Mouse (Mus musculus) heart, adult 8-10 months (tissue): ENCODE measurements around the gene Mapkapk2. TPM values are rescaled to one million over a fixed set of nuclear protein-coding genes. Genes with fewer than 3 reads are reported as not detected.
"Not testable (repeated sequence)": the region's sequence is repeated elsewhere in the genome, so short reads cannot be mapped to it uniquely, and the experiment has no call there.

Source experiments
- DNase-seq: peaks from one replicate; pipeline ENCODE4 v3.0.0; 2022; ENCODE audit warnings: low spot score
- total RNA-seq, 4 experiments: library from RNA; stranded (reverse); gene quantifications; 2 replicates each; pipeline ENCODE4 v1.2.4; 2022

Mapkapk2 gene
- 100 to 1,000 TPM; 303 to 326 (median 315) TPM for total RNA-seq

DNA sequence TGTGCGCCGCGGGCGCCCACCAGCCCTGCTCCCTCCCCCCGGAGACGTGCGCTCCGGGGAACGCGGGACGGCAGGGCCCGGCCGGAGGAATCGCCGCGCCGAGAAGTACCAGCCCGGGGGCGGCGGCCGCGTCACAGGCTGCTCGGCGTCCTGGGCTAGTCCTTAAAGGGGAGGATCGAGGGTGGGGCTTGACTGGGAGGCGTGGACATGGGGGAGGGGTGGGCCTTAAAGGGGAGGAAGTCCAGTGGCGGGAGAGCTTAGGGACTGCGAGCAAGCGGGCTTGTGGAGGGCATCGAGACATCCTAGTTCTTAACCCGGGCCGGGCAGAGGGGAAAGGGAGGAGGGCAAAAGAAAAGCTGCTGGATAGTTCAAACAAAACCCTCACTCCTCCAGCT, at the start of gene Mapkapk2:
TSS of gene Mapkapk2 (minus strand) at position 127 of the 395 bp plus-strand sequence.
- DNase-seq: peak; percentile 91

DNA sequence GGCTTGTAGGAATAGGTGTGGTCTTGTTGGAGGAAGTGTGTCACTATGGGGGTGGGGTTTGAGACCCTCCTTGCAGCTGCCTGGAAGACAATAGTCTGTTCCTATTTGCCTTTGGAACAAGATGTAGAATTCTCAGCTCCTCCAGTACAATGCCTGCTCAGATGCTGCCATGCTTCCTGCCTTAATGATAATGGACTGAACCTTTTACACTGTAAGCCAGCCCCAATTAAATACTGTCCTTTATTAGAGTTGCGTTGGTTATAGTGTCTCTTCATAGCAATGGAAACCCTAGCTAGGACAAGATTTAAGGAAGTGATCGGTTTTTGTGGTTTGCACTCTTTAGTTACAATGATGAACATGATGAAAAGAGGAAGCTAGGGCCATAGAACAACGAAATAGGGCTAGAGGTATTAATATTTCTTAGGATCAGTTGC, 48.6 kb upstream of the Mapkapk2 start:
- DNase-seq: no peak

DNA sequence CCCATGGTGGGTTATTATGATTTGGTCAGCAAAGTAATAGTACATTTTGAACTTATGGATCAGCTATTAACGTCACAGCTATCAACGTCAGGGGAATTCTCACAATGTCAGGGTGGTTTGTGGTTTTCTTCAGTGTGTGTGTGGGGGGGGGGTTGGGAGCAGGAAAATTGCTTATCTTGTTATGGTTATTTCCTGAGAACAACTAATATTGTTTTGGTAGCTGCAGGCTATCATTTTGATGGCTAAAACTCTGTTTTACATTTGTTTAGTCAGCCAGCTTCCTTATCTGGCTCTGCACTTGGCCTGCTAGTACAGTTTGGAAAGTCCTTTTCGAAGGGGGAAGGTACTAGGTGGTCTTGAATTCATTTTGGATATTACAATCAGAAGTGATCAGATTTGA, 47.6 kb upstream of the Mapkapk2 start:
- DNase-seq: not testable (repeated sequence)

DNA sequence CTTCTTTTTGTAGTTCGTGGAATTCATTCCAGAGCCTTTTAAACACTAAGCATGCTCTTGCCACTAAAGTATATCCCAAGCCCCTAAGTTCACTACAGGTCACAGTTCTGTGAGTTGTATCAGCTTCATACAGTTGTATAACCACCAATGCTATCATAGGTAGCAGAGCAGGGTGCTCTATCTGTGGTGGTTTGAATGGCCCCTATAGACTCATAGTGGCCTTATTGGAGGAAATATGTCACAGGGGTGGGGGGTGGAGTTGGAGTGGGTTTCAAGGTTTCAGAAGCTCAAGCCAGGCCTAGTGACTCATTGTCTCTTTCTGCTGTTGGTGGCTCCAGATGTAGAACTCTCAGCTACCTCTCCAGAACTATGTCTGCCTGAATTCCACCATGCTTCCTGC, 44.8 kb upstream of the Mapkapk2 start:
- DNase-seq: no peak

DNA sequence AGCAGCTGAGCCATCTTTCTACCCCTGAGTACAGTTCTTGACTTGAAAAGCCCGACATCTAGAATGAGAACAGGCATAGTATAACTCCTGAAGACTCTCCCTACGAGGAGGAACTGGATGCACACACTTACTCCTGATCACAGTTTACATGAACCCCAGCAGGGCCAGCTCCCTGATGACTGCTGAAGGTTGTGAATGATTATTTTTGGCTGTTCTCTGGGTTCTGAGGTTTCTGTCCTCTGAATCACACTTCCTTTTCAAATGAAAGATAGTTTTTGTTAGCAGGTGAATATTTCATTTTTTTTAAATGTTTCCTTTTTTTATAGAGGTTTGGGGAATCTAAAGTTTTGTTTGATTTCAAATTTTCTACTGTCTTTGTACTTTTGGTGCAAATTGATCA, 43.8 kb upstream of the Mapkapk2 start:
- DNase-seq: no peak

DNA sequence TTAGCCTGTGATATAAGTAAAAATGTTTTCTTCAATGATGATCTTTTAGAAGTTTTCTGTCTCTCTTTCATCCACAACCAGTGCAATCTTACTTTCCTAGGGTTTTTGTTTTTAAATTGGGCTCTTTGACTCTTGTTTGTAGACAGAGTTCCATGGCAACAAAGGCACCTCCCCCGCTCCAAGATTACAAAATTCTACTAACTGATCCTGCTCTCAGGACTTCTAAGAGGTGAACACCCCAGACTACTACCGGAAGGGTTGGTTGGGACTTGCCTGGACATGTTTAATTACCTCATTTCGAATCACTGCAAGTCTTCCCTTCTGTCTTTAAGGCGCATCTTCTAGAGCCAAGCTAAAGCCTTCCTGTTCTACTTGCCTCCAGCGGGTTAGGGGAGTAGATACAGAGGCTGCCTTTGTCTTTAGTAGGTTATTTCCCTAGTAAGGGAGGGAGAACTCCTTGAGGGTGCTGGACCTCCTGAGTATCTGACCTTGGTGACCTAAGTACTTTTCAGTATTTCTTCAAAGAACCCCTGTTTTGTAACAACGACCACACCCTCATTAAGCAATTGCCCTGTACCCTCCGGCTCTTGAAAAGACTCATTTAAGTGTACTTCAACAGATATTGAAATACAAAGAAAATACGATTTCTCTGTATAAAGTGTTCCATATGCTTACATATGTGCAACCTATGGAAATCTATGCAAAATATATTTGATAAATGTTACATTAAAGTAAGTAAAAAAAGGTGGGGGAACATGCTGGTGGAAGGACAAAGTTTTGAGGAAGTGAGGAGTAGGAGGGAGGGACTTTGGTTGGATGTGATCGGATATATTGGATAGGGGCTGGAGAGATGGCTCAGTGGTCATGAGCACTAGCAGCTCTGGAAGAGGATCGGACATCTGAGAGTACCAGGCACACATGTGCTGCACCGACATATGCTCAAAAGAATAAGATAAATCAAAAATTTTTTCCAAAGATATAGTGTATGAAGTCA, 41.8 kb upstream of the Mapkapk2 start:
- DNase-seq: no peak

DNA sequence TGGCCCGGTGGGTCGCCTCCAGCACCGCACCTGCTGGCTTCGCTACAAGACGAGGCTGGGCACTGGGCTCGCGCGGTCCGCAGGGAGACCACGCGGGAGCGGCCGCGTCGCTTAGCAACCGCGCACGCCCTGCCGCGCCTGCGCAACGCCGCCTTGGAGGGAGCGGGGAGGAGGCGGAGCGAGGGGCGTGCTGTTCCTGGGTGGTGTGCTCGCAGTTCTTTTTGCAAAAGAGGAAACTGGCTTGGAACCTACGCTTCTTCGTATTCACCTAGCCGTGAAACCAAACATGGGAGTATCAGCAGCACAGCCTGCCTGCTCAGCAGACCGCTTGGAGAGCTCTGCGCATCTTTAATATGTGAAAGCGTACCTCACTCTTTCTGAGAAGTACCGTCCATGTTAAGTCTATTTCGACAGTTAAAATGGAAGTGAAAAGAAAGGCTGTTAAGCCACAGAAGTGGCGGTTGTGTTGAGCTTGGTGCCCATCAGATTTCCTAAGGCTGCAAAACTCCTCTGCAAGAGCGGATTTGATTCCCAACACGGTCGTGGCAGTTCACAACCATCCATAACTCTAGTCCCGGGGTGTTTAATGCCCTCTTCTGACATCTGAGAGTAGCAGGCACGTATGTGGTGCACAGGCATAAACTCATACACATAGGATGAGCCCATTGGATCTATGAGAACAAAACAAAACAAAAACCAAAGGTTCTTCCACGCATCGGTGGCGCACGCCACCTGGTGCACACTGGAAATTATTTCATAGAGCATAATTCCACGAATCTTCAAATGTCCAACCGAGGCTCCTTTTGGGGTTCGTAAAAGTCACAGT, 40.8 kb upstream of the Mapkapk2 start, which contains the start of gene Dyrk3:
TSS of gene Dyrk3 (minus strand) at position 150 of the 826 bp plus-strand sequence.
- DNase-seq: peak; percentile 87

DNA sequence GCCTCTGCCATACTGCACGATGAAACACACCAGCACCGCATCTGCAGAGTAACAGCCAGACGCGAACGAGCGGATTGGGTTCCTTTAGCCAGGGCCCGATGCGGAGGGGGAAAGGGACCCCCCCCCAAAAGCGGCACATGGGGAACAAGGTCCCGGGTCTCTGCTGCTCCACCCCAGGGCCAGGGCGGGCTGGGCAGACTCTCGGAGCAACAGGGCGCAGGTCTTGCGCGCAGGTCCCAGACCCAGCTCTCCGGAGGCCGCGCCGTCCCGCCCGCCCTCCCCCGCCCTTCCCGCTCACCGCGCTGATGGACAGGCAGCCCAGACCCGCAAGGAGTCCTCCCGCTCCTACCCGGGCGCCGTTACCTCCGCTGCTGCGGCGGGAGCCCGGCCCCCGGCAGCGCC, 40.1 kb upstream of the Mapkapk2 start:
- DNase-seq: no peak

DNA sequence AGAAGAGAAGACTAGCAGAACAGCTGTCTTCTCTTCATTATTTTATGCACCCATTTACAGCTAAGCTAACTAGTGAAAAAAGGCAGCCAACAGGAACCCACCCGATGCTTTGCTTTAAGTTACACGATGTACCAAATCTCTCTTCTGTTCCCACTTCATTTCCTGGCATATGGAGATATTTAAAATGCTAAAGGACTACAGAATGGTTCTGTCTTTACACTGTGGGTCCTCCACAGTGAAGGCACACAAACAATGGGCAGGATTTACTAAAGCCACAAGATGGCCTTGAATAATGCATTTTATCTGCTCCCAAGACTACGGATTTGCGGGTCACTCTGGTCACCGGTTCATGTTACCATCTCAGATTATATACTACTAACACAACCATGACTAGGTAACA, 39.5 kb upstream of the Mapkapk2 start:
- no peak for DNase-seq

DNA sequence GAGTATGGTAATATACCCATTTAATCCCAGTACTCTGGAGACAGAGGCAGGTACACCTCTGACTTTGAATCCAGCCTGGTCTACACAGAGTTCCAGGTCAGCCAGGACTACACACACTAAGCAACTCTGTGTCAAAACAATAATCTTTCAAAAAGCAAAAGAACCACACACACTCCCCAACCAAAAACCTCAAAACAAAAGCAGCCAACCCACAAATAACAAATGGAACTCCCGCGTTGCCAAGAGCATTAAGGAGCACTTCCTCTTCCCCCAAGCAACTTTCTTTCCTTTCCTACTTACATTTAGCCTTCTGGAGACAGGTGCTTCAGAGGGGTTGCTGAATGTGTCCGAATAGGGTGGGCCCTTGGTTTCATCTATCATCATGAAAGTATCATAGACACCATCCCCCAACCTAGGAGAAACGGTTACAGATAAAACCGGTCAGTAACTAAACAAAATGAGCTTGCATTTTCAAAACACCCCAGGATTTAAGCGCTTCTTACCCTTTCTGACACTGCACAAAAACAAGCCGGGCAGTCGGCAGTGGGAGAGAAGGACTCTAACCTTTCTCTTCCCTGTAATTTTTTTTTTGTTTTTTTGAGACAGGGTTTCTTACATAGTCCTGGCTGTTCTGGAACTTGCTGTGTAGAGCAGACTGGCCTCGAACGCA, 38.5 kb upstream of the Mapkapk2 start:
- DNase-seq: no peak

DNA sequence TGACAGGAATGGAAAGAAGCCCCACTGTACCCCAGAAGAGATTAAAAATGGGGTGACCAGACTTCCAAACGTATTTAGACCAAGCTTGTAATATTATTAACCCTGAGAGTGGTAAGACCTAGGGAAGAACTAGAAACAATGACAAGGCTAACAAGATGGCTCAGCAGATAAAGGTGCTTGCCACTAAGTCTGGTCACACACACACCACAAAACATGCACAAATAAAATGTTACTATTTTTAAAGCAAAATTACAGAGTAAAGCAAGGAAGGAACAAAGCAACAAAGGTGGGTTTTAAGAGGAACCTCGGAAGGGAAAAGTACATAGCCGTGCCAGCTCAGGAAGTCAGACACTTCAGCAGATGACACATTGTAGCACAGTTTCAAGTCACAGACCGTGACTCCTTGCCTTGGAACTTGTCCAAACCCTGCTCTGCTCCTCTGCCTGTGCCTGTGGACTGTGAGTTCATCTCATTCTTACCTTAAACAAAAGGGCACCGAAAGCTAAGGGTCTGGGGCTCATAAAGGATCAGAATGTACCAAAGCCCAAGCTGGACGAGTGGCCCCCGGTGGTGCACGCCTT, 37.4 kb upstream of the Mapkapk2 start:
- DNase-seq: no peak

DNA sequence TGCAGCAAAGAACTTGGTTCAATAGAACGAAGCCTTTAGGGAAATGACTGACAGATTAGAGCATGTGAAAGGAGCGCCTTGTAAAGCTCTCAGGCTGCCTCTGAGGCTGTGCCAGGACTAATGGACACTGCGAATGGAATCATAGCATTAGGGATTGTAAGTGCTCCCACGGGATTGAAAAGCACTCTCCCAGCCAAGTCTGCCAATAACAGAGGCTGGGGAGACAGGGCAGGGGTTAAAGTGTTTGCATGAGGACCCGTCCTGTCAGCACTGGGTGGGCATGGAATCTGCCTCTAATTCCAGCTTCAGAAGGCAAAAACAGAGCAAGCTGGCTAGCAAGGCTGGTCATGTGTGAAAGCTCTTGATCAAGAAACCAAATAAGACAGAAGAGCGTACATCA, 36.6 kb upstream of the Mapkapk2 start:
- DNase-seq: no peak

DNA sequence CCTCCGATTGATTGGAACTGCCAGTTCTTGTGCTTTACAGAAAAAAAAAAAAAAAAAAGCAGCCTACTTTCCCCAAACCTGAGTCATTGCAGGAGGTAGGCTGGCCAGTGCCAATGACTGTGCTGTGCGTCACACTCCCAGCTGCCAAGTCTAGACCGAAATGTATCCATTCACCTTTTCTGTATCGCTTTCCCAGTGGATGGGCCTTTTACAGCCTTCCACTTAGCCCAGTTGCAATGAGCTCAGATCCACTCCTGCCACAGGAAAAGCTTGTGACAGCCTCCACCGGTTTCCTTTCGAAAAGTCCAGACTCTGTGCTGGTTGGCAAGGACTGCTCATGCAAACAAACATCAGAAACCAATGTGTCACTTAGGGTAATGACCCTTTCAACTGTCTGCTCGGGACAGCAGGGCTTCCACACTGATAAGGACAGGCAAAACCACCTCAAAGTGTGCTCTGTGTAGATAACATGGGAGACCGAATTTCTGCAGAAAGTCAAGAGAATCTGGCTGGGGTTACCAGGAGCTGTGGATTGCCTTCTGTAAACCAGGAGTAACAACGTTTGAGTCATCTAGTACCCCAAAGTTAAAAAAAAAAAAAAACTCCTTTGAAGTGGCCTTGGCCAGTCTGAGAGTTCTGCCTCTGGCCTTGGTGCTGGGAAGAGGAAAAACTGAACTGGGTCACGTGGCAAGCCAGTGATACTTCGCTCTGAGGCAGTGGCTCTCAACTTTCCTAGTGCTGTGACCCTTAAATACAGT, 28.5 kb upstream of the Mapkapk2 start:
- DNase-seq: no peak

DNA sequence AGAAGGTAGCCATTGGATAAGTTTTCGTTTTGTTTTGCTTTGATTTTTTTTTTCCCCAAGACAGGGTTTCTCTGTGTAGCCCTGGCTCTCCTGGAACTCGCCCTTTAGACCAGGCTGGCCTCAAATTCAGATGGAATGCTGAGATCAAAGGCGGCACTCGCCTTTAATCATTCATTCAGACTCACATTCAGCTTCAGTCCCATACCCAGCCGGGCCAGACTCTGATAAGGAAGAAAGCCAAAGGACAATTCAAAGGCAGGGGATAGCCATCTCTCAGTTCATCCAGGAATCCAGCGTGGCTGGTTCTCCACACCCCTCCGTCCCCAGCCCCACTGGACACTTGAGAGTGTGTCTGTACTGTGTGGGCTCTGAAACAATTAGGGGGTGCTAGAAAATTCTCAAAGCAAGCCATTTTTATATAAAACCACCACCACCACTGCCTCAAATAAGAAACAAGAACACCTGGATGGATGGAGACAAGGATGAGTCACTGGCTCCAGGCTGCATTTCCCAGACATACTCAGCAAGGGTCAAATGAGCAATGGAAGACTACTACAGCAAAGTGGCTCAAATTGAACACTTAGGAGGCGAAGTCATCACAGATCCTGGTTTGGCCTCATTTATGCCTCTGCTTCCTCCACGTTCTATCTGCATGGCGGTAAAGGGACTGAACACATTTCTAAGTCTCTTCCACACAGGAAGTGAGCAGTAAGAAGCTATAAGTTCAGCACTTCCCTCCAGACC, 26.1 kb upstream of the Mapkapk2 start:
- DNase-seq: no peak

DNA sequence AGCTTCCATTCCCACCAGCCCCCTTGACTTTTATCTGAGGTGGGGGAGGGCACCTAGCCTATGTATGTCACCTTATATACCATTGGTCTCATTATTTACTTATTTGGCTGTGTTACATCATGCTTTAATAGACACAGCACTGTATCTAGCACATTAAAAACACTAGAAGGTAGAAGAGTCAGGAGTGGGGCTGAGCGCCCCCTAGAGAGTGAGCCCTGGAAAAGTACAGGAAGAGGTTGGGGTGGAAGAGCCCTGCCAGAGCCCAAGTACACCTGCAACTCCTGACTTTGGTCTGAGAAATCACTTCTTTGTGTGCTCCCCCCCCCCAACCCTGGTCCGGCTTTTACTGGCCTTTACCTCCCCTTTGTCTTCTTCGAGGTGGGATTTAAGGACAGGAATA, 24.4 kb upstream of the Mapkapk2 start:
- DNase-seq: no peak

DNA sequence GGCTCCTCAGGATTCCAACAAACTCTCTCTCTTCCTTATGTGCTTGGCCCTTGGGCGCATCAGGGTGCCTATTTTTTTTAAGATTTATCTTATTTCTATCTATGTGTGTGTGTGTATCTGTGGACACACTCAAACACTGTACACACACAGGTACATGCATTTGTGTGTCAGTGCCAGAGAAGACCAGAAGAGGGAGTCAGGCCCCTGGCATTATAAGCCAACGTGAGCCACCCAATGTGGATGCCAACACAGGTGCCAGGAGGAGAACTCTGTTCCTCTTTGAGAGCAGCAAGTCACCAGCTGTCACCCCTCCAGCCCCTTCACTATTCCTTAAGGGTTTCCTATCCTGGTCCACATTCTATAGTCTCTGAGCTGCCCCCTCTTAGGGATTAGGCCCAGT, 21.4 kb upstream of the Mapkapk2 start:
- DNase-seq: no peak

DNA sequence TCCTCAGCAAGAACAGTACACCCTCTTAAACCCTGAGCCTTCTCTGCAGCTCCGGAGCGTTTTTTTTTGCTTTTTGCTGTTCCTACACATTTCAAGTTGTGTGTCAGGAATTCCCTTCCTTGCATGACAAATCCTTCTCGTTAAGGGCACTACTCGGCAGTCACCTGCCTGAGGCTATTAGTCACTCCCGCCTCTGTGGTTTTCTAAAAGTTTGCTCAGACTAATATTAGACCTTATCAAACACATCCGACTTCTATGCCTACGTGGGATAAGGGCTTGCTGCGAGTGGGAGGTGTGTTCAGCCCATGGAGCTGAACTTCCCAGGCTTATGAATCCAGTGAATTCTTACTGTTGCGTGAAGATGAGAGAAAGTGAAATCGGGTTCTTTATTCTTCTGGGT, 20.9 kb upstream of the Mapkapk2 start:
- DNase-seq: no peak

DNA sequence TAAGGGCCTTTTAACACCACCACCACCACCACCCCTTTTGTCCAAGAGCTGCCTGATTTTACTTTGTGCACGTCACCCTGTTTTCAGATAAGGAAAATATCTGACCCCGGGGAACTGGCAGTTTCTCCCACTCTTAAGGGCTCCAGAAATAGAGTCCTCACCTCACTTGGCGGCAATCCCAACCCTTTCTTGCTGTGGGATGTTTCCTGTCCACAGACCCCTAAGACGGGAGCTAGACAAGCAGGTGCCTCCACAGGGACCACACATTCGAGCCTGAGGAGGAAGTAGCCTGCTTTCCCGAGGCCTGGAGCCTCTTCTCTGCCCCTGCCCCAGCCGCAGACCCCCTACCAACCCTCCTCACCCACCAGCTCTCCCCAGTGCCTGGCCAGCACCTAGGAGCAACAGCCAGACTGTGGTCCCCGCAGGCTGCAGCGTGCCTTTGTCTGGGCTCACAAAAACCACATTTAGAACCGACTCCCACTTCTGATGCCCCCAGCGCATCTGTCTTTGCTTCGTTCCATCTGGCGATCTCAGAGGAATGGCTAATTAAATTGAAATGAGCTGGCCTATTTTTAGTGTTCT, 18.9 kb upstream of the Mapkapk2 start:
- DNase-seq: no peak

DNA sequence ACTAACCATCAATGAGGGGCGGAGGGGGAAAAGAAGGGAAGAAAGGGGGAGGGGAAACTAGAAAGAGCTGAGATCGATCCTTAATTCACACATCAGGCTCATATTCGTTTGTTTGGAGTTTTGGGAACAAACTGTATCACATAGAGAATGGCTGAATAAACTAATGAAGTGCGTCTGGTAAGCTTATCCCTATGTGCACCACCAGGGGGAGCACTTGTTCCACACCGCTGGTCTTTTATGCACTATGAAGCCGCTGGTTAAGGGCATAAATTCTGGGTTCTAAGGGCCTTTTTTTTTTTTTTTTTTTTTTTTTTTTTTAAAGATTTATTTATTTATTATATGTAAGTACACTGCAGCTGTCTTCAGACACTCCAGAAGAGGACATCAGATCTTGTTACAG, 18.3 kb upstream of the Mapkapk2 start:
- DNase-seq: no peak

DNA sequence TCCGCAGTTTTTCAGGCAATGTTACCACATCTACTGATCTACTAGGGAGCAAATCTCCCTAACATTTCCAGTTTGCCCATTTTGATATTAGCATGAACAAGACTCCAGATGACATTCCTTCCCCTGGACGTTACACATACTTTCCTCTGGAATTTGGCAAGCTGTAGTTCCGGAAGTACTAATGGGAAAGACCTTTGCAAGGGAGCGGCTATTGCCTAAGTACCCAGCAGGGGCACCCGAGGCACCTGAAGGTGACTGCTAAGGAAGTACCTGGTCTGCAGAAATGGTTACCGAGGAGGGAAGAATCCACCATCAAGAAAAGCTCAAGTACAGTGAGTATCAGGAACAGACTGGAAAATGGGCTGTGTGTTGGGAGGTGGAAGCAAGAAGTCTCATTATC, 14.9 kb upstream of the Mapkapk2 start:
- no peak for DNase-seq
